Mouse (Mus musculus) liver, embryonic 16.5 days (tissue): ENCODE measurements at regions not wholly inside any gene's neighbourhood (a gene's known extent, or its start where the extent isn't known, plus 50 kb on each side); places are given as distances from the start of the nearest gene placed in this dataset.

Experiments
- ATAC-seq: fragments of 200-750 bp; cut with Nextera tagmentation; 2 replicates; pipeline ENCODE4 v1.8.0; 2017; ENCODE audit warnings: low read depth, mild to moderate bottlenecking, moderate number of reproducible peaks, moderate library complexity
- H3K27ac ChIP-seq: fragments of 300-500 bp; sonication (generic); 2 replicates; pipeline ENCODE4 v1.5.1; 2014; ENCODE audit warnings: mild to moderate bottlenecking, low read length
- H3K27me3 ChIP-seq: fragments of 300-500 bp; sonication (generic); 2 replicates; pipeline ENCODE4 v1.6.1; 2014; ENCODE audit warnings: low read depth, low read length, mixed read lengths; ENCODE audit not compliant: control insufficient read depth, insufficient read depth
- H3K36me3 ChIP-seq: fragments of 300-500 bp; sonication (generic); 2 replicates; pipeline ENCODE4 v1.6.1; 2014; ENCODE audit warnings: mild to moderate bottlenecking; ENCODE audit not compliant: control insufficient read depth, insufficient read depth
- H3K4me1 ChIP-seq: fragments of 300-500 bp; sonication (generic); 2 replicates; pipeline ENCODE4 v1.6.1; 2014; ENCODE audit warnings: low read depth, low read length, mixed read lengths; ENCODE audit not compliant: control insufficient read depth
- H3K4me2 ChIP-seq: fragments of 300-500 bp; sonication (generic); 2 replicates; pipeline ENCODE4 v1.6.1; 2014; ENCODE audit warnings: low read depth, low read length, mixed read lengths
- H3K4me3 ChIP-seq: fragments of 300-500 bp; sonication (generic); 2 replicates; pipeline ENCODE4 v1.5.1; 2014; ENCODE audit warnings: low read depth, mild to moderate bottlenecking, low read length
- H3K9ac ChIP-seq: fragments of 300-500 bp; sonication (generic); 2 replicates; pipeline ENCODE4 v1.6.1; 2014; ENCODE audit warnings: low read depth, low read length
- H3K9me3 ChIP-seq: fragments of 300-500 bp; sonication (generic); replicated peaks from 2 replicates; pipeline ENCODE4 v1.6.1; 2016; ENCODE audit warnings: low read length; ENCODE audit not compliant: control insufficient read depth
- WGBS: fragments of 180-500 bp; shearing (Covaris S2); extraction: QIAGEN DNeasy Blood & Tissue Kit; methylation state at CpG from one replicate; pipeline ENCODE4 v1.1.7; 2014; ENCODE audit not compliant: insufficient replicate concordance; 5-methylcytosine and 5-hydroxymethylcytosine counted together

DNA sequence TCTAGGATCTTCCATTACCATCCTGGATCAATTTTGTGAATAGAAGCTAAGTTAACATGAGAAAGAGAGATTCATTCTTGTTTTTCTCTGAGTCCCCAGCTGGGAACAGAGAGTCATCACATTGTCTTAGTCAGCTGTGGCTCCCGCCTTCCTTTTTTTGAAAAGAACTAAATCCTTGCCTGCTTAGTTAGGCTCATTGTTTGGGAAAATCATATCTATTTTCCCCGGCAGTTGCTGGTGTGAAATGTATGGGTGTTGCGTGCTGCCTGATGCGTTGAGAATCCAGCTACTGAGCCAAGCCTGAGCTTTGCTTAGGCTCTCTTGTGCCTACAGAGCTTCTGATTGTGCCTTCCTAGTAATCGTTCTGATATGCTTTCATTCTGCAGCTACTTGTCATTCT is 66.3 kb downstream of the Fam50b start:
- ATAC-seq, result no peak
- Histone ChIP-seq H3K27ac (no peak overlapping the region), H3K4me3 (no peak overlapping the region), H3K4me1 (no peaks in the 10 kb centered on the region; the same call in 1 of the 2 replicates), H3K27me3 (no peaks in the 10 kb centered on the region), H3K9me3 (no peaks in the 10 kb centered on the region), H3K9ac (no peak overlapping the region), H3K36me3 (no peaks in the 10 kb centered on the region), H3K4me2 (no peak overlapping the region)
- WGBS, result 69% methylated on average over 5 of the region's 5 CpGs

DNA sequence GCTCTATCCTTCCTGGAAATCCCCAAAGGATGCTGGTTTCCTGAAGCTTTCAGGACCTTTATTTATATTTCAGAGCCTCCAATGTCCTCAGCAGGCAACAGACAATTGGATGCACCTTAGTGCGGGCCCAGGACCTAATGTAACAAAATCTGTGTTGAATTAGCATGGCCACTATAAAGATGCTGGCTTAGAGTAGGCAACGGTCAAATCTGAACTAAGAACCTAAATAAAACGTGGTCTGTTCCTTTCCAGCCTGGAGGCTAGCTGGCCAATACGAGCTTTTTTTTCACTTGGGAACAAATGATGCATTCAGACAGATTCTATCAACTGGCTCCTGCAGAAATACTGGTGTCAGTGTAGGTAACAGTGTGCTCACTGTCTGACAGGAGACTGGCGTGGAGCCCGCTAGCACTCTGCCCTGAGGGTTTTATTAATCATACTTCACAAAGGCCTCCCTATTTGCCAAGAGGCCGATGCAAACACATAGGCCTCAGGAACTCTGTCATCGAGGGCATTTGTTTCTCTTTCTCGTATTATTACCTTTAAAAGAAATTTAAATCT is 68.5 kb upstream of the Prpf4b start:
- Histone ChIP-seq H3K27ac (no peak overlapping the region), H3K27me3 (no peaks in the 10 kb centered on the region), H3K4me1 (no peaks in the 10 kb centered on the region), H3K4me3 (no peak overlapping the region), H3K36me3 (no peaks in the 10 kb centered on the region), H3K4me2 (no peak overlapping the region), H3K9me3 (no peaks in the 10 kb centered on the region), H3K9ac (no peak overlapping the region)
- WGBS, result 67% methylated on average over 9 of the region's 9 CpGs
- ATAC-seq, result no peak

- Histone ChIP-seq H3K9ac (no peak overlapping the region), H3K9me3 (no peaks in the 10 kb centered on the region), H3K4me1 (peaks cover 7% of the 10 kb centered on the region), H3K36me3 (no peaks in the 10 kb centered on the region), H3K4me3 (no peak overlapping the region), H3K27me3 (no peaks in the 10 kb centered on the region), H3K27ac (no peak overlapping the region), H3K4me2 (no peak overlapping the region)
- 75% methylated on average over 1 of the region's 1 CpGs for WGBS
- no peak for ATAC-seq
Observed at GRCm38 (mm10) chr13:34809536-34809935, 65.6 kb upstream of the Prpf4b start.

- Histone ChIP-seq H3K9me3 (no peaks in the 10 kb centered on the region), H3K27ac (no peak overlapping the region), H3K4me3 (no peak overlapping the region), H3K4me1 (peaks cover 8% of the 10 kb centered on the region), H3K27me3 (no peaks in the 10 kb centered on the region), H3K9ac (no peak overlapping the region), H3K4me2 (peak overlapping the region; percentile 28; the same call in 1 of the 2 replicates), H3K36me3 (no peaks in the 10 kb centered on the region)
- 35% methylated on average over 18 of the region's 18 CpGs for WGBS
- peak; percentile 32; the same call in 1 of the 2 replicates for ATAC-seq
Observed at GRCm38 (mm10) chr13:34814161-34815056, 60.7 kb upstream of the Prpf4b start.

DNA sequence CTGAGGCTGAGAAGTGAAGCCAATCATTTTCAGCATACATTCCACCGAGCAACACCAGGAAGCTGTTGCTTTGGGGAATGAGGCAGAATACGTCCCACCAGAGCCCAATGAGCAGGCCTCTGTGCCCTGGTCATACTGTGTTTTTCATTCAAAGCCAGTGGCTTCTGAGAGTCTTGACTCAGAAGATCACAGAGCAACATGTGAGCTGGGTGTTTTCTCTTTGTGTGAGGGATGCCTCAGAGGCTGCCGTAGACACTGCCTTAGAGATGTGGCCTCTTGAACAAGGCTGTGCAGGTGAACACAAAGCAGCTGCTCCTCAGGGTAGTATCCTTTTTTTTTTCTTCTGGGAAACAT is 60.1 kb upstream of the Prpf4b start:
- H3K4me1 ChIP-seq, result peaks cover 8% of the 10 kb centered on the region
- ATAC-seq, result no peak
- no peak overlapping the region for H3K9ac ChIP-seq
- WGBS, result 54% methylated on average over 3 of the region's 3 CpGs
- no peaks in the 10 kb centered on the region for H3K36me3 ChIP-seq
- H3K27ac ChIP-seq, result no peak overlapping the region
- H3K9me3 ChIP-seq, result no peaks in the 10 kb centered on the region
- no peak overlapping the region for H3K4me2 ChIP-seq
- H3K27me3 ChIP-seq, result no peaks in the 10 kb centered on the region
- H3K4me3 ChIP-seq, result no peak overlapping the region

DNA sequence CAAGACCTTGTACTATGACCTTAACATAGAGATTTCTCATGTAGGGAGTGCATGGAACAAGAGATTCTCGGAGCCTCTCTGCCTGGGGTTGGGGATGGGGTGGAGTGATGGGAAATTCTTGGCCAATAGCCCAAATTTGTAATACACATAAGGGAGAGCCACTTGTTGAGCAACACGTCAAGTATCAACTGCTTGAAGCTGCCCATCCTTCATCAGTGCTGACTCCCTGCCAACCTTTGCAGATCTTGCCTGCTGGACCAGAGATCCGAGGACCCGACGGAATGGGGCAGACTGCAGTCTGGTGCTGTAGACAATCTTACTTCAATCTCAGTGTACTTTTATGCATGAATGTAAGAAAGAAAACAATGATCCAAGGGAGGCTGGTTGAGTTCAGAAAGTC is 56.9 kb upstream of the Prpf4b start:
- no peak overlapping the region for H3K4me3 ChIP-seq
- no peak overlapping the region for H3K27ac ChIP-seq
- WGBS, result 69% methylated on average over 5 of the region's 5 CpGs
- no peaks in the 10 kb centered on the region for H3K9me3 ChIP-seq
- no peak for ATAC-seq
- H3K36me3 ChIP-seq, result no peaks in the 10 kb centered on the region
- H3K27me3 ChIP-seq, result no peaks in the 10 kb centered on the region
- H3K9ac ChIP-seq, result no peak overlapping the region
- H3K4me2 ChIP-seq, result no peak overlapping the region
- peaks cover 8% of the 10 kb centered on the region for H3K4me1 ChIP-seq

GRCm38 (mm10) chr13:34820423-34820822 is 54.7 kb upstream of the Prpf4b start:
- no peak overlapping the region for H3K9ac ChIP-seq
- no peak overlapping the region for H3K27ac ChIP-seq
- peaks cover 3% of the 10 kb centered on the region; the same call in 1 of the 2 replicates for H3K4me1 ChIP-seq
- WGBS, result 43% methylated on average over 4 of the region's 4 CpGs
- H3K4me3 ChIP-seq, result no peak overlapping the region
- no peaks in the 10 kb centered on the region for H3K27me3 ChIP-seq
- H3K9me3 ChIP-seq, result no peaks in the 10 kb centered on the region
- no peak for ATAC-seq
- no peaks in the 10 kb centered on the region for H3K36me3 ChIP-seq
- no peak overlapping the region for H3K4me2 ChIP-seq

GRCm38 (mm10) chr13:34821946-34822345 is 53.2 kb upstream of the Prpf4b start:
- Histone ChIP-seq H3K9me3 (no peaks in the 10 kb centered on the region), H3K9ac (no peak overlapping the region), H3K4me1 (peaks cover 6% of the 10 kb centered on the region; the same call in 1 of the 2 replicates), H3K36me3 (no peaks in the 10 kb centered on the region), H3K27me3 (no peaks in the 10 kb centered on the region), H3K27ac (no peak overlapping the region), H3K4me3 (no peak overlapping the region), H3K4me2 (no peak overlapping the region)
- ATAC-seq, result no peak
- 68% methylated on average over 3 of the region's 3 CpGs for WGBS

DNA sequence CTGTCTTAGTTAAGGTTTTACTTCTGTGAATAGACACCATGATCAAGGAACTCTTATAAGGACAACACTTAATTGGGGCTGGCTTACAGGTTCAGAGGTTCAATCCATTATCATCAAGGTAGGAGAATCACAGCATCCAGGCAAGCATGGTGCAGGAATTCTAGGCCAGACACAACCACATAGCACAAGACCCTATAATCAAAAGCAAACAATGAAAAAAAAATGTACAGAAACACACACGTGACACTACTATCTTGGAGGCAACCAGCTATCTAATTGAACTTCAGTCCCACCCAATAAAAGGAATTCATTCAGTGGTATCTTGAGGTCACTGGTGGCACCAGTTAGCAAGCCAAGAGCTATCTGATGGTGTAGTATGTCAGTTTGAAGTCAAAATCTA is 50.9 kb upstream of the Prpf4b start:
- ATAC-seq, result peak; percentile 14; the same call in 1 of the 2 replicates
- no peaks in the 10 kb centered on the region for H3K27me3 ChIP-seq
- no peaks in the 10 kb centered on the region for H3K36me3 ChIP-seq
- H3K4me3 ChIP-seq, result no peak overlapping the region
- H3K4me2 ChIP-seq, result no peak overlapping the region
- H3K9me3 ChIP-seq, result no peaks in the 10 kb centered on the region
- H3K9ac ChIP-seq, result no peak overlapping the region
- 31% methylated on average over 1 of the region's 1 CpGs for WGBS
- peaks cover 23% of the 10 kb centered on the region for H3K4me1 ChIP-seq
- H3K27ac ChIP-seq, result no peak overlapping the region
